Mouse (Mus musculus): Measurements from ENCODE around the gene Acox2. TPM values are rescaled to one million over a fixed set of nuclear protein-coding genes. Genes with fewer than 3 reads are reported as not detected.
A peak's percentile ranks its signal among the peaks of the same experiment; 100 is the strongest.
"Not testable (repeated sequence)": the region's sequence is repeated elsewhere in the genome, so short reads cannot be mapped to it uniquely, and the experiment has no call there.

Acox2 gene
- total RNA-seq (2021), result under 1 TPM in 1 of 2 experiments, not detected in 1; 0.37 TPM

- DNase-seq (ENCODE audit: extremely low spot score in 1 of 2, low spot score in 1 of 2), result no peak
These were observed at the start of gene Acox2 for GRCm38 (mm10) chr14:8259166-8259565. TSS of gene Acox2 (minus strand) at chr14:8259353.

GRCm38 (mm10) chr14:8308650-8309049 lies 49.5 kb upstream of the Acox2 start:
- DNase-seq (ENCODE audit: extremely low spot score in 1 of 2, low spot score in 1 of 2), result no peak

DNA sequence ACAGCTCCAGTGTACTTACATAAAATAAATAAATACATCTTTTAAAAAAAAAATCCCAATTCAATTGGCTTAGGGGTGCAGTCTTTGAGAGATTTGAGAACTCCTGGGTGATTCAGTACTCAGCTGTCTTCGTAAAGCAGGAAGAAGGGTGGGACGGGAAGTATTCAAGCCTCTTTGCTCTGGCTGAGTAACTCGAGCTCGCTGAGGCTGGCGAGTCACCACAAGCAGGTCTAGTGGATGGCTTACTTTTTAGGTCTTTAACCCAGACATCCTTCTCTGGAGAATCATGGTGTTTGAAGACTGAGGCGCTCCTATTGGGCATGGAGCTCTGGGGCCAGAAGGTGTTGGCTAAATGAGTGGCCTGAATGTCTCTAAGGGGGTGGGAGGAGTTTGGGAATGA lies 47.7 kb upstream of the Acox2 start:
- DNase-seq (ENCODE audit: extremely low spot score in 1 of 2, low spot score in 1 of 2), result no peak

GRCm38 (mm10) chr14:8305014-8305413 lies 45.9 kb upstream of the Acox2 start:
- no peak for DNase-seq (ENCODE audit: extremely low spot score in 1 of 2, low spot score in 1 of 2)

- DNase-seq (ENCODE audit: extremely low spot score in 1 of 2, low spot score in 1 of 2), result no peak
These were observed 44.9 kb upstream of the Acox2 start for GRCm38 (mm10) chr14:8304082-8304481.

- DNase-seq (ENCODE audit: extremely low spot score in 1 of 2, low spot score in 1 of 2), result no peak
These were observed 43.5 kb upstream of the Acox2 start for GRCm38 (mm10) chr14:8302687-8303086.

GRCm38 (mm10) chr14:8300281-8300680 lies 41.1 kb upstream of the Acox2 start:
- peak in 1 of 2 experiments; percentile 69 for DNase-seq (ENCODE audit: extremely low spot score in 1 of 2, low spot score in 1 of 2)

- DNase-seq (ENCODE audit: extremely low spot score in 1 of 2, low spot score in 1 of 2), result no peak
These were observed 38.7 kb upstream of the Acox2 start for GRCm38 (mm10) chr14:8297889-8298293.

DNA sequence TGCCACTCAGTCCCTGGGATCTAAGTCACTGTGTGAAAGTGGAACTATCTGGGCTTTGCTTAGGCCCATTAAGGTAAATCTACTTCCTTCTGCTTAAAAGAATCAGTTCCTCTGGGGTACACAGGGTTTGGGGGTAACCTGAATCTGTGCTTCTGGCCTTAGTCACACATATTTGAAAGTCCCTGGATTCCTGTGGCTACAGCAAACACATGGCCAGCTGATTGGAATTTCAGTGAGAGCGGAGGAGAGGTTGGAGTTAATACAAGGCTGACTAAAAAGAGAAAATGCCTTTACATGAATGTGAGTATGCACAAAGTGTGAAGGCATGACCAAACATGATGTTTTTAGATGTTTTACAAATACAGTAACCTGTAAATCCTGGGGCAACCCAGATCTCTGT lies 35.1 kb upstream of the Acox2 start:
- no peak for DNase-seq (ENCODE audit: extremely low spot score in 1 of 2, low spot score in 1 of 2)

DNA sequence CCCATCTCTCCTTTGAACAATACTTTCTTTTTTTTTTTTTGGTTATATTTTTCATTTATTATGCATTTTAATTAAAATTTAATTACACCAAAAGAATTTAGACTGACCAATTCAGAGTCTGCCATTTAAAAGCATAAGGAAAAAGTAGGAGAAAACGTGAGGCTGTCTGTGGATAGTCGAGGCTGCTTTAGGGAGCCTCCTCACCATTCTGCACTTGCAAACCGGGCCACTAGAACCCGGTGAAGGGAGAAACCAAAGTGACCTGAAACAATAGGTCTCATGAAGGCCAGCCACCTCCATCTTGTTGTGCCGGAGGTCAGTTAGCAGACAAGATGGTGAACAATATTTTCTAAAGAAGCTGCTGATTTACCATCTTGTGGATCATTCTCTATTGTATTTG lies 27.4 kb upstream of the Acox2 start:
- DNase-seq (ENCODE audit: extremely low spot score in 1 of 2, low spot score in 1 of 2), result not testable (repeated sequence)

- DNase-seq (ENCODE audit: extremely low spot score in 1 of 2, low spot score in 1 of 2), result no peak
These were observed 24.6 kb upstream of the Acox2 start for GRCm38 (mm10) chr14:8283784-8284183.

DNA sequence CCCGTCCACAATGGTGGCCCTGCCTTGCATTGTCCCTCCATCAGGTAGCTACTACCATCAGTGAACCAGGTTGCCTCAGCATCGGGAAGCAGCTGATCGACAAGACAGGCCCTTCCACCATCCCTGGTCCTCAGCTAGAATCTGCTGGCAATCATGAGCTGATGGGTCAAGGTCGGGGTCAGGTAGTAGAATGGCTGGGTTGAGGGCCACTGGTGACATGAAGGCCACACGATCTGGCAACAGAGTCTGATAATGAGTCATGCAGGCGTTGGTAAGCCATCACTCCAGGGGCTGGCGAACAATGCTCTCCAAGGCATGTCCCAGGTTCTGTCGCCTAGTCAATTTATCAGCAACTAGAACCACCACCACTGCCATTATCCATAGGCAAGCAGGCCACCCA lies 12.1 kb upstream of the Acox2 start:
- not testable (repeated sequence) for DNase-seq (ENCODE audit: extremely low spot score in 1 of 2, low spot score in 1 of 2)

DNA sequence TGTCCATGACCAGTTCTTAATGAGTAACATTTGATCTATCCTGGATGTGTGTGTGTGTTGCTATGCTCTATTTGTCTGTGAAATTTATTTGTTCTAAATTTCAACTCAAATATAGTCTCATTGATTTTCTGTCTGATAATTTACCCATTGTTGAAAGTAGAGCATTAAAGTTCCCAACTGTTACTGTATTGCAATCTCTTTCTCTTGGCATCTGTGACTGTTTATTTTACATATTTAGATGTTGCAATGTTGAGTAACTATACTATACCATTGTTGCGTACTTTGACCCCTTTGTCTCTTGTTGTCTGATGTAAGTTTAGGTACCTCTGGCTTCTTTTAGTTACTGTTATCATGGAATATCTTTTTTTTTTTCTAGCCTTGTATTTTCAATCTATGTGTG lies 5.2 kb upstream of the Acox2 start:
- DNase-seq (ENCODE audit: extremely low spot score in 1 of 2, low spot score in 1 of 2), result no peak

DNA sequence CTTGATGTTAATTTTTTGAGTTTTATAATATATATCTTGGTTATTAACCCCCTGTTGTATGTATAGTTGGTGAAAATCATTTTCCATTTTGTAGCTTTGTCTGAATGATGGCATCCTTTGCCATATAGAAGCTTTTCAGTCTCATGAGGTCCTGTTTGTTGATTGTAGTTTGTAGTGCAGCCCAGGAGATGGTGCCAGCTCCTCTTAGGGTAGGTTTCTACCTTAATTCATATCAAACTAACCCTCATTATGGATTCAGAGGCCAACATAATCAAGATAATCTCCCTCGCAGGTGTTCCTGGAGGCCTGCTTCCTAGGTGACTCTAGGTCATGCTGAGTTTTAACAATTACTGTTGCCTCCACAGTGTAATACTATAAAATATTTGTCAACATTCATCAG lies 3.1 kb upstream of the Acox2 start:
- DNase-seq (ENCODE audit: extremely low spot score in 1 of 2, low spot score in 1 of 2), result no peak

- no peak for DNase-seq (ENCODE audit: extremely low spot score in 1 of 2, low spot score in 1 of 2)
These were observed 1.1 kb upstream of the Acox2 start for GRCm38 (mm10) chr14:8260214-8260613.

GRCm38 (mm10) chr14:8258752-8259151 lies 401 bp downstream of the Acox2 start:
- DNase-seq (ENCODE audit: extremely low spot score in 1 of 2, low spot score in 1 of 2), result no peak

GRCm38 (mm10) chr14:8258335-8258627 lies 872 bp downstream of the Acox2 start:
- no peak for DNase-seq (ENCODE audit: extremely low spot score in 1 of 2, low spot score in 1 of 2)

DNA sequence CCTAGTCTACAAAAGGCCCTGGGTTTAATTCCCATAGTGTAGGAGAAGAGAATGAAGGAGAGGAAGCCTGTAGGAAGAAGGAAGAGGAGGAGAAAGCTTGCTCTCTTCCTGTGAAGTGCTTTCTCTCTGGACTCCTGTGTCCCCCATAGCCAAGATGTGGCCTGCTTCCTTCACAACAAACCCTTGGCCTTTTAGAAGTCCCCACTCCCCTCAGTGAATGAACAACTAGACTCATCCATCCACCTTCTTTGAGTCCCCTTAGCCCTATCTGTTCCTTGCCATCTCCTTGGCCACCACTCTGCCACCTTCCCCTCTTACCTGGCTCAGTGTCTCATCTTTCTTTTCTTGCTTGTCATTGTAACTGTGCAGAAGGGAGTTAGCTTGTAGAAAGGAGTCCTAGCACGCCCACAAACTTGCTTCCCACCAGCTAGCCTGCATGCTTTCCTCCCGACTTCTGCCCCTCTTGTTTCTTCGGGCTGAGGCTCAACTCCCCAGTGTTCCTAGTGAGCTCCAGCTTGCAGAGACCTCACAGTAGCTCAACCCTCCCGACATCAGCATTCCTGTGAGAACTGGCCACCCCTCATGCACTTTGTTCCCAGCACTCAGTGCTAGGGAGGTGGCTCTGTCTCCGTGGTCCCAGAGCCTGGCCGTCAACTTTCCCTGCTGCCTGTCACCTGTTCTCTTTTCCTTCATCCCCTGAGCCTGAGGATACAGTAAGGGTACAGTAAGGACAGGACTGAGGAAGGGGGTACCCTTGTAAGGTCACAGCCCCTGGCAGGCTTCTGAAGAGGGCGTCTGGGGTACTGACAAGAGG lies 1.4 kb downstream of the Acox2 start:
- no peak for DNase-seq (ENCODE audit: extremely low spot score in 1 of 2, low spot score in 1 of 2)

DNA sequence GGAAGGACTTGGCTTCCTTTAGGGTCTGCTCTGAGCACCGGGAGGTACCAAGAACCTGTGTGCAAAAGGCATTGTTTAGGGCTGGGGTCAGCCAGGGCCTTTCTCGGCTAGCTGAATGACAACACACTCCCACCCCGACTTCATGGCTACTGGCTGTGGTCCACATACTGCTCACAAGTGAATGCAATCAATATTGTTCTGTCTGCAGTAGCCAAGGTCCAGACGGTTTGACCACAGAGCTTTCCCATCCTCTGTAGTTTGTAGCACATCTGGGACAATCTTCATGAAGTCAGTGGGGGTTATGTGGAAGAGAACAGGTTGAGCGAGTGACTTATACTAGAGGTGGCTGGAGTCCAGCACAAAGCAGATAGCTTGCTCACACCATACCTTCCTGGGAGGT lies 2.3 kb downstream of the Acox2 start:
- DNase-seq (ENCODE audit: extremely low spot score in 1 of 2, low spot score in 1 of 2), result no peak

DNA sequence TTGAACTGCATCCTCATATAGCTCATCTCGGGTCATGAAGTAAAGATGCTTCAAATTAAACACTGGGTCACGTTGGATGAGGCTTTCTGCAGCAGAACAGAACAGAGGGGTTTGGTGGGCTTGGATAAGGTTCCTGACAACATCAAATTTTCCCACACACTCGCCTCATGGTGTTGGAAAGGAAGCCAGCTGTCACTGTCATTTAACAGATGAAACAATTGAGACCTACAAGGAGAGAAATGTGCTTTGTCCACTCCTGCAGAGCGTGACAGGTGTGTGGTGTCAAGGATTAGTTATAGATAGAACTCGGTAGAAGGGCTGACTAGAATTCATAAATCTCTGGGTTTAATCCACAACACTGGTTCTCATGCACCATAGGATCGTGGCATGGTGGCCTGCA lies 3.1 kb downstream of the Acox2 start:
- no peak for DNase-seq (ENCODE audit: extremely low spot score in 1 of 2, low spot score in 1 of 2)

GRCm38 (mm10) chr14:8255076-8255729 lies 4.0 kb downstream of the Acox2 start:
- DNase-seq (ENCODE audit: extremely low spot score in 1 of 2, low spot score in 1 of 2), result peak in 1 of 2 experiments; percentile 72

DNA sequence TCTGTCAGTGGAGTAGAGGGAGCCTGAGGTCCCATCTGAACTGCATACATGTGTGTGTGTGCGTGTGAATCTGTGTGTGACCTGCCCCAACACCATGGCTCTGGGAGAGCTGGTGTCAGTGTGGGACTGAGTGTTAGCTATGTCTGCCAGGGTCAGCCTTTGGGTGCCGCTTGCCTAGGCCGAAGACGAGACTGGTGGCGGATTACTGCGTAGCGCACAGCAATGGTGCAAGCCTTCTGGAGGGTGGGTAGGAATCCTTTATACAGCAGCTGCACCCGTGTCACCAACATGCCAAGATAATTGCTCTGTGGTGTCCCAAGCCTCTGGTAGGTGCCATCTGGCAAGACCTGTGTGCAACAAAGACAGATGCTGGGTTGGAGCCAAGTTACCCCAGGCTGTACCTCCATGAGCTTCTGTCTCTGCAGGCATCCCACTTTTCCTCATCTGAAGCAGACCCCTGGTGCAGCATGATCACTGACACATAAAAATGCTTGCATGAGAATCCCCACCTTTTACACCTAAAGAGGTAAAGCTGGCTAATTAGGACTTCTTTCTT lies 7.7 kb downstream of the Acox2 start:
- no peak for DNase-seq (ENCODE audit: extremely low spot score in 1 of 2, low spot score in 1 of 2)

All from layer of hippocampus, postnatal 25 days (tissue).